Mouse (Mus musculus) gastrocnemius, postnatal 36 days (tissue): ENCODE data around the gene Slc50a1. TPM values are rescaled to one million over a fixed set of nuclear protein-coding genes. Genes with fewer than 3 reads are reported as not detected.

Experiments
- DNase-seq, 2 experiments: peaks; one replicate each; pipeline ENCODE4 v3.0.0; 2022
- intact Hi-C: fragments of 180-260 bp; cut with DNase I; formaldehyde crosslinking; loops from one replicate; pipeline ENCODE4 v1.15.1; 2025
- total RNA-seq, 2 experiments: library from RNA; stranded (reverse); gene quantifications; 2 replicates each; pipeline ENCODE4 v1.2.3; 2021

The Slc50a1 gene
- total RNA-seq, 2 experiments from 2014 or later = 8.3 to 9.1 TPM

- intact Hi-C loops = no loop called here
- no peak for DNase-seq
Observed at GRCm38 (mm10) chr3:89296761-89297396, 26.5 kb upstream of the Slc50a1 start.

- intact Hi-C loops = no loop called here
- no peak for DNase-seq
Observed at GRCm38 (mm10) chr3:89295685-89296230, 25.4 kb upstream of the Slc50a1 start.

GRCm38 (mm10) chr3:89294195-89294594 is 23.8 kb upstream of the Slc50a1 start:
- DNase-seq = no peak
- intact Hi-C loops = no loop called here

GRCm38 (mm10) chr3:89293247-89293918 is 23.0 kb upstream of the Slc50a1 start:
- intact Hi-C loops = no loop called here
- no peak for DNase-seq

GRCm38 (mm10) chr3:89292303-89292702 is 21.9 kb upstream of the Slc50a1 start:
- DNase-seq = no peak
- intact Hi-C loops = no loop called here

- DNase-seq = no peak
- intact Hi-C loops = no loop called here
Observed at GRCm38 (mm10) chr3:89291874-89292273, 21.5 kb upstream of the Slc50a1 start.

GRCm38 (mm10) chr3:89288503-89288928 is 18.1 kb upstream of the Slc50a1 start:
- no peak for DNase-seq

GRCm38 (mm10) chr3:89287286-89287685 is 16.9 kb upstream of the Slc50a1 start:
- DNase-seq = no peak
- intact Hi-C loops = no loop called here

More at GRCm38 (mm10) chr3:89288503-89288928, 18.1 kb upstream of the Slc50a1 start:
- intact Hi-C loops = no loop called here

GRCm38 (mm10) chr3:89285526-89285925 is 15.2 kb upstream of the Slc50a1 start:
- intact Hi-C loops = no loop called here
- no peak for DNase-seq

- intact Hi-C loops = no loop called here
- no peak for DNase-seq
Observed at GRCm38 (mm10) chr3:89284261-89284660, 13.9 kb upstream of the Slc50a1 start.

- no peak for DNase-seq
- intact Hi-C loops = loop anchor here (1.0 kb wide), 1 partner anchor 33 kb away; no protein-coding TSS in a partner anchor
Observed at GRCm38 (mm10) chr3:89282291-89282643, 11.9 kb upstream of the Slc50a1 start.

- intact Hi-C loops = loop anchor here (1.0 kb wide), 1 partner anchor 32 kb away; no protein-coding TSS in a partner anchor
- DNase-seq = peak; percentile 78 to 84
Observed at GRCm38 (mm10) chr3:89281579-89282290, 11.4 kb upstream of the Slc50a1 start.

GRCm38 (mm10) chr3:89280606-89281511 is 10.5 kb upstream of the Slc50a1 start, which contains the start of gene Efna1:
Gene Efna1 (minus strand): TSS chr3:89281142.
- peak; percentile 56 to 61 for DNase-seq
- intact Hi-C loops = no loop called here

- DNase-seq = no peak
Observed at GRCm38 (mm10) chr3:89280050-89280605, 9.8 kb upstream of the Slc50a1 start.

GRCm38 (mm10) chr3:89279153-89279890 is 9.0 kb upstream of the Slc50a1 start:
- intact Hi-C loops = no loop called here
- peak; percentile 80 to 83 for DNase-seq

More at GRCm38 (mm10) chr3:89280050-89280605, 9.8 kb upstream of the Slc50a1 start:
- intact Hi-C loops = no loop called here

GRCm38 (mm10) chr3:89278643-89279042 is 8.3 kb upstream of the Slc50a1 start:
- DNase-seq = no peak
- intact Hi-C loops = no loop called here

GRCm38 (mm10) chr3:89278107-89278506 is 7.7 kb upstream of the Slc50a1 start:
- DNase-seq = peak; percentile 35 to 54

GRCm38 (mm10) chr3:89277281-89278021 is 7.1 kb upstream of the Slc50a1 start:
- intact Hi-C loops = no loop called here

More at GRCm38 (mm10) chr3:89278107-89278506, 7.7 kb upstream of the Slc50a1 start:
- intact Hi-C loops = no loop called here

More at GRCm38 (mm10) chr3:89277281-89278021, 7.1 kb upstream of the Slc50a1 start:
- DNase-seq = peak; percentile 38 to 49
